Mouse (Mus musculus) midbrain, embryonic 10.5 days (tissue): Measurements from ENCODE around the gene Prkce. TPM values are rescaled to one million over a fixed set of nuclear protein-coding genes. Genes with fewer than 3 reads are reported as not detected.

ENCODE experiments used
- DNase-seq: peaks from one replicate; pipeline ENCODE4 v3.0.0-alpha.2; 2017; ENCODE audit warnings: low spot score
- H3K27ac ChIP-seq: fragments of 300-500 bp; sonication (generic); replicated peaks from 2 replicates; pipeline ENCODE4 v1.5.1; 2016; ENCODE audit warnings: mild to moderate bottlenecking
- H3K27me3 ChIP-seq: fragments of 300-500 bp; sonication (generic); 2 replicates; pipeline ENCODE4 v1.6.1; 2016; ENCODE audit warnings: low read depth, mild to moderate bottlenecking; ENCODE audit not compliant: poor library complexity, severe bottlenecking
- H3K36me3 ChIP-seq: fragments of 300-500 bp; sonication (generic); 2 replicates; pipeline ENCODE4 v1.6.1; 2016; ENCODE audit warnings: mild to moderate bottlenecking, moderate library complexity
- H3K4me1 ChIP-seq: fragments of 300-500 bp; sonication (generic); 2 replicates; pipeline ENCODE4 v1.6.1; 2016
- H3K4me3 ChIP-seq: fragments of 300-500 bp; sonication (generic); 2 replicates; pipeline ENCODE4 v1.5.1; 2016; ENCODE audit warnings: mild to moderate bottlenecking, moderate library complexity
- H3K9me3 ChIP-seq: fragments of 300-500 bp; sonication (generic); replicated peaks from 2 replicates; pipeline ENCODE4 v1.6.1; 2016; ENCODE audit warnings: mild to moderate bottlenecking
- WGBS: fragments of 180-500 bp; shearing (Covaris S2); methylation state at CpG from one replicate; pipeline ENCODE4 v1.1.7; 2016; 5-methylcytosine and 5-hydroxymethylcytosine counted together
- polyA plus RNA-seq: library from polyadenylated mRNA; unstranded; fragments of >200 nt; fragmentation: Nextera tagmentation; extraction: Ambion mirVana; gene quantifications from 2 replicates; pipeline ENCODE4 v1.2.1, GENCODE M21; 2016

Gene Prkce
- polyA plus RNA-seq, 1 experiment from 2014 or later: 2.9 TPM

GRCm38 (mm10) chr17:86214285-86214684 is 46.7 kb downstream of the Prkce start:
- no peaks in the 10 kb centered on the region for H3K36me3 ChIP-seq
- peaks cover 4% of the 10 kb centered on the region; the same call in 1 of the 2 replicates for H3K4me1 ChIP-seq
- H3K9me3 ChIP-seq: no peaks in the 10 kb centered on the region
- no peak overlapping the region for H3K4me3 ChIP-seq
- no peak for DNase-seq
- WGBS: 70% methylated on average over 9 of the region's 9 CpGs
- no peaks in the 10 kb centered on the region for H3K27me3 ChIP-seq
- H3K27ac ChIP-seq: no peak overlapping the region; the same call in 1 of the 2 replicates

- DNase-seq: no peak
- no peak overlapping the region for H3K4me3 ChIP-seq
- 89% methylated on average over 14 of the region's 14 CpGs for WGBS
Measured at GRCm38 (mm10) chr17:86214741-86215140, 47.2 kb downstream of the Prkce start.

GRCm38 (mm10) chr17:86215771-86216170 is 48.2 kb downstream of the Prkce start:
- 81% methylated on average over 7 of the region's 7 CpGs for WGBS
- H3K9me3 ChIP-seq: no peaks in the 10 kb centered on the region
- no peak for DNase-seq
- peaks cover 4% of the 10 kb centered on the region; the same call in 1 of the 2 replicates for H3K4me1 ChIP-seq
- H3K36me3 ChIP-seq: no peaks in the 10 kb centered on the region
- no peak overlapping the region for H3K27ac ChIP-seq
- no peak overlapping the region for H3K4me3 ChIP-seq
- H3K27me3 ChIP-seq: no peaks in the 10 kb centered on the region

More at GRCm38 (mm10) chr17:86214741-86215140, 47.2 kb downstream of the Prkce start:
- no peaks in the 10 kb centered on the region for H3K27me3 ChIP-seq
- H3K4me1 ChIP-seq: peaks cover 4% of the 10 kb centered on the region; the same call in 1 of the 2 replicates
- H3K9me3 ChIP-seq: no peaks in the 10 kb centered on the region
- H3K36me3 ChIP-seq: no peaks in the 10 kb centered on the region
- no peak overlapping the region for H3K27ac ChIP-seq

GRCm38 (mm10) chr17:86217468-86217867 is 49.9 kb downstream of the Prkce start:
- Histone ChIP-seq H3K4me1 (peaks cover 4% of the 10 kb centered on the region; the same call in 1 of the 2 replicates), H3K9me3 (no peaks in the 10 kb centered on the region), H3K27me3 (no peaks in the 10 kb centered on the region), H3K36me3 (no peaks in the 10 kb centered on the region), H3K27ac (no peak overlapping the region), H3K4me3 (no peak overlapping the region)
- 69% methylated on average over 5 of the region's 5 CpGs for WGBS
- DNase-seq: no peak

GRCm38 (mm10) chr17:86218553-86218952 is 51.0 kb downstream of the Prkce start:
- peaks cover 4% of the 10 kb centered on the region; the same call in 1 of the 2 replicates for H3K4me1 ChIP-seq
- no peak for DNase-seq
- no peak overlapping the region for H3K4me3 ChIP-seq
- H3K36me3 ChIP-seq: no peaks in the 10 kb centered on the region
- no peak overlapping the region for H3K27ac ChIP-seq
- H3K9me3 ChIP-seq: no peaks in the 10 kb centered on the region
- 86% methylated on average over 11 of the region's 11 CpGs for WGBS
- H3K27me3 ChIP-seq: no peaks in the 10 kb centered on the region

- Histone ChIP-seq H3K4me1 (no peaks in the 10 kb centered on the region), H3K27me3 (no peaks in the 10 kb centered on the region), H3K9me3 (no peaks in the 10 kb centered on the region), H3K4me3 (no peak overlapping the region), H3K27ac (no peak overlapping the region), H3K36me3 (no peaks in the 10 kb centered on the region)
- DNase-seq: no peak
- WGBS: 83% methylated on average over 10 of the region's 10 CpGs
Measured at GRCm38 (mm10) chr17:86225488-86226186, 58.1 kb downstream of the Prkce start.

- whole genome bisulfite sequencing: 85% methylated on average over 8 of the region's 8 CpGs
- no peaks in the 10 kb centered on the region for H3K36me3 ChIP-seq
- no peaks in the 10 kb centered on the region for H3K27me3 ChIP-seq
Measured at GRCm38 (mm10) chr17:86226198-86226597, 58.6 kb downstream of the Prkce start.

GRCm38 (mm10) chr17:86226635-86227034 is 59.0 kb downstream of the Prkce start:
- 88% methylated on average over 7 of the region's 7 CpGs for WGBS
- no peak for DNase-seq
- Histone ChIP-seq H3K4me3 (no peak overlapping the region), H3K27ac (no peak overlapping the region), H3K36me3 (no peaks in the 10 kb centered on the region), H3K27me3 (no peaks in the 10 kb centered on the region), H3K9me3 (no peaks in the 10 kb centered on the region), H3K4me1 (no peaks in the 10 kb centered on the region)

More at GRCm38 (mm10) chr17:86226198-86226597, 58.6 kb downstream of the Prkce start:
- no peak overlapping the region for H3K4me3 ChIP-seq
- H3K9me3 ChIP-seq: no peaks in the 10 kb centered on the region
- no peaks in the 10 kb centered on the region for H3K4me1 ChIP-seq
- DNase-seq: no peak
- no peak overlapping the region for H3K27ac ChIP-seq

- Histone ChIP-seq H3K9me3 (no peaks in the 10 kb centered on the region), H3K27ac (no peak overlapping the region), H3K36me3 (no peaks in the 10 kb centered on the region), H3K4me1 (no peaks in the 10 kb centered on the region), H3K4me3 (no peak overlapping the region), H3K27me3 (no peaks in the 10 kb centered on the region)
- 83% methylated on average over 3 of the region's 3 CpGs for WGBS
- DNase-seq: no peak
Measured at GRCm38 (mm10) chr17:86227389-86227788, 59.8 kb downstream of the Prkce start.

- WGBS: 90% methylated on average over 8 of the region's 8 CpGs
- Histone ChIP-seq H3K4me1 (no peaks in the 10 kb centered on the region), H3K27ac (0 out of 2 replicates have a peak overlapping the region, but pooled peaks have one; percentile 38), H3K4me3 (no peak overlapping the region), H3K9me3 (no peaks in the 10 kb centered on the region; the same call in 1 of the 2 replicates), H3K27me3 (no peaks in the 10 kb centered on the region), H3K36me3 (no peaks in the 10 kb centered on the region)
- DNase-seq: no peak
Measured at GRCm38 (mm10) chr17:86228850-86229249, 61.3 kb downstream of the Prkce start.

- Histone ChIP-seq H3K9me3 (no peaks in the 10 kb centered on the region; the same call in 1 of the 2 replicates), H3K36me3 (no peaks in the 10 kb centered on the region), H3K27ac (no peak overlapping the region), H3K27me3 (no peaks in the 10 kb centered on the region), H3K4me1 (no peaks in the 10 kb centered on the region), H3K4me3 (no peak overlapping the region)
- 92% methylated on average over 16 of the region's 16 CpGs for WGBS
- no peak for DNase-seq
Measured at GRCm38 (mm10) chr17:86230141-86230633, 62.6 kb downstream of the Prkce start.

GRCm38 (mm10) chr17:86231741-86232179 is 64.2 kb downstream of the Prkce start:
- H3K4me3 ChIP-seq: no peak overlapping the region
- no peaks in the 10 kb centered on the region; the same call in 1 of the 2 replicates for H3K9me3 ChIP-seq
- H3K4me1 ChIP-seq: no peaks in the 10 kb centered on the region
- H3K27me3 ChIP-seq: no peaks in the 10 kb centered on the region
- H3K27ac ChIP-seq: no peak overlapping the region
- no peak for DNase-seq
- 91% methylated on average over 12 of the region's 12 CpGs for WGBS
- no peaks in the 10 kb centered on the region for H3K36me3 ChIP-seq

- no peak overlapping the region for H3K27ac ChIP-seq
- WGBS: 95% methylated on average over 4 of the region's 4 CpGs
Measured at GRCm38 (mm10) chr17:86232248-86232647, 64.7 kb downstream of the Prkce start.

More at GRCm38 (mm10) chr17:86232248-86232647, 64.7 kb downstream of the Prkce start:
- no peaks in the 10 kb centered on the region for H3K27me3 ChIP-seq
- DNase-seq: no peak
- no peaks in the 10 kb centered on the region; the same call in 1 of the 2 replicates for H3K9me3 ChIP-seq
- H3K36me3 ChIP-seq: no peaks in the 10 kb centered on the region
- H3K4me1 ChIP-seq: no peaks in the 10 kb centered on the region
- no peak overlapping the region for H3K4me3 ChIP-seq
